ENCODE assay signal across 8 mouse cellular contexts in the genomic region with DNA sequence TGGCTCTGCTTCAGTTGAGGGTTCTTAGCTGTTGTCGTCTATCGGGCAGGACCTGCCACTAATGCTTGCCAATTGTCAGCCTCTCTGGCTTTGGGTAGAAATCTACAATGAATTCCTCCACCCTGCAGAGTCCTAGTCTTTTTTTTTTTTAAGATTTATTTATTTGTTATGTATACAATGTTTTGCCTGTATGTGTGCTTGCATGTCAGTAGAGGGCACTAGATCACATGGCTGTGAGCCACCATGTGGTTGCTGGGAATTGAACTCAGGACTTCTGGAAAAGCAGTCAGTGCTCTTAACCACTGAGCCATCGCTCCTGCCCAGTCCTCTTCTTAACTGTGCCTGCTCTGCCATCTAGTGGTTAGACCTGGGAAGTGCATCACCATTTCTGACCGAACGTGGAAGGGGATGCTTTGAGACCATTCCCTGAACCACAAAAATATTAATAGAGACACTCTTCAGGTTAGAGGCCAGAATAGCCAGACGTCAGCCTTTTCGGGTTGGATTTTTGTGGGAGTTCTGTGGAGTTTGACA. TPM values are rescaled to one million over a fixed set of nuclear protein-coding genes. Genes with fewer than 3 reads are reported as not detected.
DNase-seq lines count a peak whose midpoint lies in the region; ATAC-seq and TF ChIP-seq lines count a peak whose summit lies in the region.

No protein-coding gene starts in this region.

- H3K4me3 ChIP-seq in kidney, embryonic 16.5 days (ENCODE audit: low read length) = no peak overlapping the region
- H3K4me3 ChIP-seq in heart, postnatal 0 days (ENCODE audit: low read depth, low read length) = no peak overlapping the region
- H3K4me3 ChIP-seq in midbrain, postnatal 0 days (ENCODE audit: low read depth, low read length) = no peak overlapping the region
- H3K4me3 ChIP-seq in stomach, postnatal 0 days (ENCODE audit: low read depth, low read length) = no peak overlapping the region

- no peak overlapping the region for H3K4me2 ChIP-seq in kidney, embryonic 16.5 days (replicated peaks; ENCODE audit: low read depth, low read length)
- H3K4me2 ChIP-seq in heart, postnatal 0 days (ENCODE audit: low read depth, low read length) = no peak overlapping the region
- no peak overlapping the region for H3K4me2 ChIP-seq in midbrain, postnatal 0 days (ENCODE audit: low read depth, low read length, poor library complexity, severe bottlenecking)
- no peak overlapping the region for H3K4me2 ChIP-seq in stomach, postnatal 0 days (replicated peaks; ENCODE audit: low read depth)

- no peaks in the 10 kb centered on the region for H3K36me3 ChIP-seq in kidney, embryonic 16.5 days (ENCODE audit: insufficient read depth, low read length)
- no peaks in the 10 kb centered on the region for H3K36me3 ChIP-seq in heart, postnatal 0 days (replicated peaks; ENCODE audit: control insufficient read depth, insufficient read depth, low read length)
- H3K36me3 ChIP-seq in midbrain, postnatal 0 days (ENCODE audit: insufficient read depth, low read length) = no peaks in the 10 kb centered on the region
- H3K36me3 ChIP-seq in stomach, postnatal 0 days (ENCODE audit: control insufficient read depth, insufficient read depth, low read length) = no peaks in the 10 kb centered on the region

- DNase-seq in kidney, adult 18-20 months = peak; percentile 79
- peak; percentile 78 to 93 for DNase-seq in adrenal gland, adult (ENCODE audit: inconsistent age in 2 of 2, low spot score in 1 of 2)
- DNase-seq in embryo, embryonic 11.5 days (ENCODE audit: low read depth, low spot score) = peak; percentile 68
- peak; percentile 58 for DNase-seq in heart, postnatal 0 days (ENCODE audit: low spot score)
- peak; percentile 55 to 79 for DNase-seq in layer of hippocampus, postnatal 25 days (ENCODE audit: extremely low spot score in 1 of 2, low spot score in 1 of 2)
- DNase-seq in midbrain, postnatal 0 days (ENCODE audit: low spot score) = peak; percentile 81
- peak; percentile 70 for DNase-seq in stomach, postnatal 0 days (ENCODE audit: low spot score)

- H3K27ac ChIP-seq in kidney, embryonic 16.5 days (ENCODE audit: low read length) = no peak overlapping the region
- no peak overlapping the region for H3K27ac ChIP-seq in heart, postnatal 0 days (ENCODE audit: low read depth)
- H3K27ac ChIP-seq in midbrain, postnatal 0 days (ENCODE audit: low read depth, low read length) = no peak overlapping the region
- H3K27ac ChIP-seq in stomach, postnatal 0 days (replicated peaks) = no peak overlapping the region

- peaks cover 9% of the 10 kb centered on the region; the same call in 1 of the 2 replicates for H3K4me1 ChIP-seq in kidney, embryonic 16.5 days (ENCODE audit: insufficient read depth, low read length)
- no peaks in the 10 kb centered on the region for H3K4me1 ChIP-seq in heart, postnatal 0 days (ENCODE audit: control insufficient read depth, insufficient read depth)
- H3K4me1 ChIP-seq in midbrain, postnatal 0 days (ENCODE audit: insufficient read depth, low read length) = 0 out of 2 replicates have a peak, but pooled peaks cover 2% of the 10 kb centered on the region
- no peaks in the 10 kb centered on the region for H3K4me1 ChIP-seq in stomach, postnatal 0 days (replicated peaks; ENCODE audit: control insufficient read depth, insufficient read depth)

- no peaks in the 10 kb centered on the region for H3K9me3 ChIP-seq in kidney, embryonic 16.5 days (ENCODE audit: low read length)
- H3K9me3 ChIP-seq in heart, postnatal 0 days (replicated peaks; ENCODE audit: control insufficient read depth, low read length) = no peaks in the 10 kb centered on the region
- no peaks in the 10 kb centered on the region for H3K9me3 ChIP-seq in midbrain, postnatal 0 days (ENCODE audit: low read length)
- H3K9me3 ChIP-seq in stomach, postnatal 0 days (ENCODE audit: control insufficient read depth, low read length) = no peaks in the 10 kb centered on the region

- no peaks in the 10 kb centered on the region for H3K27me3 ChIP-seq in kidney, embryonic 16.5 days (ENCODE audit: insufficient read depth, low read length)
- no peaks in the 10 kb centered on the region for H3K27me3 ChIP-seq in heart, postnatal 0 days (ENCODE audit: control insufficient read depth, insufficient read depth, low read length)
- no peaks in the 10 kb centered on the region for H3K27me3 ChIP-seq in midbrain, postnatal 0 days (ENCODE audit: insufficient read depth, low read length)
- no peaks in the 10 kb centered on the region for H3K27me3 ChIP-seq in stomach, postnatal 0 days (ENCODE audit: control insufficient read depth, insufficient read depth, low read length)

- ATAC-seq in kidney, embryonic 16.5 days (ENCODE audit: low FRiP score, low TSS enrichment) = no peak
- peak; percentile 52 for ATAC-seq in heart, postnatal 0 days (ENCODE audit: insufficient read depth, low read depth)
- no peak for ATAC-seq in midbrain, postnatal 0 days (ENCODE audit: low FRiP score)
- 0 out of 2 replicates have a peak, but pooled peaks have one; percentile 26 for ATAC-seq in stomach, postnatal 0 days (ENCODE audit: low FRiP score, low TSS enrichment)

- peak; percentile 93 for TF ChIP-seq CTCF in heart, postnatal 0 days (IDR thresholded peaks at IDR 0.05; ENCODE audit: low read depth)
- peak; percentile 93 for TF ChIP-seq CTCF in midbrain, postnatal 0 days (IDR thresholded peaks at IDR 0.05)
- peak; percentile 95 for TF ChIP-seq CTCF in stomach, postnatal 0 days (IDR thresholded peaks at IDR 0.05; ENCODE audit: low read depth)

- no peak for TF ChIP-seq EP300 in heart, postnatal 0 days (IDR thresholded peaks at IDR 0.05; ENCODE audit: low read depth)
- TF ChIP-seq EP300 in stomach, postnatal 0 days (optimal IDR thresholded peaks at IDR 0.05) = no peak

- WGBS in kidney, embryonic 16.5 days = 24% methylated on average over 7 of the region's 7 CpGs
- 14% methylated on average over 7 of the region's 7 CpGs for WGBS in heart, postnatal 0 days
- WGBS in midbrain, postnatal 0 days = 23% methylated on average over 7 of the region's 7 CpGs
- WGBS in stomach, postnatal 0 days = 12% methylated on average over 7 of the region's 7 CpGs

- no peak overlapping the region for H3K9ac ChIP-seq in kidney, embryonic 16.5 days (replicated peaks; ENCODE audit: low read length)
- no peak overlapping the region for H3K9ac ChIP-seq in heart, postnatal 0 days (replicated peaks; ENCODE audit: low read depth, low read length)
- no peak overlapping the region for H3K9ac ChIP-seq in midbrain, postnatal 0 days (replicated peaks; ENCODE audit: low read length, poor library complexity, severe bottlenecking)
- no peak overlapping the region for H3K9ac ChIP-seq in stomach, postnatal 0 days (ENCODE audit: low read length)

RNA-seq across cellular contexts. Expression of gene Ptges, which starts 4.3 kb away (rescaled TPM):
- polyA plus RNA-seq in kidney, embryonic 16.5 days (2015; fragmentation: Nextera tagmentation; extraction: Ambion mirVana) = 19.1 and 25.2 TPM in 2 replicates
- total RNA-seq in heart, postnatal 0 days (2014; rRNA removed; ENCODE audit: low replicate concordance) = 1.1 and 1.5 TPM in 2 replicates
- polyA plus RNA-seq in heart, postnatal 0 days (2015; fragmentation: Nextera tagmentation; extraction: Ambion mirVana) = 1.2 and 1.4 TPM in 2 replicates
- total RNA-seq in layer of hippocampus, postnatal 25 days (2021) = 1 to 10 TPM; 2.7 to 4.2 TPM
- 6.7 and 19.8 TPM in 2 replicates for total RNA-seq in midbrain, postnatal 0 days (2014; rRNA removed)
- polyA plus RNA-seq in midbrain, postnatal 0 days (2015; fragmentation: Nextera tagmentation; extraction: Ambion mirVana) = 8.0 and 8.5 TPM in 2 replicates
- polyA plus RNA-seq in stomach, postnatal 0 days (2015; fragmentation: Nextera tagmentation; extraction: Ambion mirVana) = 28.3 and 29.2 TPM in 2 replicates

RNA-seq across cellular contexts. Expression of gene Tor1b, which starts 18.8 kb away (rescaled TPM):
- 38.9 and 40.4 TPM in 2 replicates for polyA plus RNA-seq in kidney, embryonic 16.5 days (2015; fragmentation: Nextera tagmentation; extraction: Ambion mirVana)
- total RNA-seq in heart, postnatal 0 days (2014; rRNA removed; ENCODE audit: low replicate concordance) = 39.8 and 45.4 TPM in 2 replicates
- polyA plus RNA-seq in heart, postnatal 0 days (2015; fragmentation: Nextera tagmentation; extraction: Ambion mirVana) = 19.0 and 20.4 TPM in 2 replicates
- total RNA-seq in layer of hippocampus, postnatal 25 days (2021) = 10 to 100 TPM; 37.4 to 39.6 TPM
- 27.1 and 28.3 TPM in 2 replicates for total RNA-seq in midbrain, postnatal 0 days (2014; rRNA removed)
- polyA plus RNA-seq in midbrain, postnatal 0 days (2015; fragmentation: Nextera tagmentation; extraction: Ambion mirVana) = 16.4 and 17.0 TPM in 2 replicates
- 20.1 and 21.8 TPM in 2 replicates for polyA plus RNA-seq in stomach, postnatal 0 days (2015; fragmentation: Nextera tagmentation; extraction: Ambion mirVana)

RNA-seq across cellular contexts. Expression of gene Tor1a, which starts 33.7 kb away (rescaled TPM):
- polyA plus RNA-seq in kidney, embryonic 16.5 days (2015; fragmentation: Nextera tagmentation; extraction: Ambion mirVana) = 80.3 and 83.9 TPM in 2 replicates
- 27.1 and 43.9 TPM in 2 replicates for total RNA-seq in heart, postnatal 0 days (2014; rRNA removed; ENCODE audit: low replicate concordance)
- 32.7 and 35.0 TPM in 2 replicates for polyA plus RNA-seq in heart, postnatal 0 days (2015; fragmentation: Nextera tagmentation; extraction: Ambion mirVana)
- total RNA-seq in layer of hippocampus, postnatal 25 days (2021) = 10 to 100 TPM; 47.5 to 48.8 TPM
- 68.9 and 88.7 TPM in 2 replicates for total RNA-seq in midbrain, postnatal 0 days (2014; rRNA removed)
- polyA plus RNA-seq in midbrain, postnatal 0 days (2015; fragmentation: Nextera tagmentation; extraction: Ambion mirVana) = 90.3 and 95.4 TPM in 2 replicates
- polyA plus RNA-seq in stomach, postnatal 0 days (2015; fragmentation: Nextera tagmentation; extraction: Ambion mirVana) = 49.1 and 51.2 TPM in 2 replicates

RNA-seq across cellular contexts. Expression of gene BC005624, which starts 48.0 kb away (rescaled TPM):
- 63.0 and 64.0 TPM in 2 replicates for polyA plus RNA-seq in kidney, embryonic 16.5 days (2015; fragmentation: Nextera tagmentation; extraction: Ambion mirVana)
- total RNA-seq in heart, postnatal 0 days (2014; rRNA removed; ENCODE audit: low replicate concordance) = 7.6 and 13.8 TPM in 2 replicates
- polyA plus RNA-seq in heart, postnatal 0 days (2015; fragmentation: Nextera tagmentation; extraction: Ambion mirVana) = 21.1 and 23.7 TPM in 2 replicates
- 10 to 100 TPM; 60.0 to 61.7 TPM for total RNA-seq in layer of hippocampus, postnatal 25 days (2021)
- total RNA-seq in midbrain, postnatal 0 days (2014; rRNA removed) = 34.8 and 41.7 TPM in 2 replicates
- 86.7 and 93.1 TPM in 2 replicates for polyA plus RNA-seq in midbrain, postnatal 0 days (2015; fragmentation: Nextera tagmentation; extraction: Ambion mirVana)
- polyA plus RNA-seq in stomach, postnatal 0 days (2015; fragmentation: Nextera tagmentation; extraction: Ambion mirVana) = 29.5 TPM in 2 replicates

RNA-seq across cellular contexts. Expression of gene Usp20, which starts 48.1 kb away (rescaled TPM):
- polyA plus RNA-seq in kidney, embryonic 16.5 days (2015; fragmentation: Nextera tagmentation; extraction: Ambion mirVana) = 22.6 and 26.3 TPM in 2 replicates
- 78.4 and 81.7 TPM in 2 replicates for total RNA-seq in heart, postnatal 0 days (2014; rRNA removed; ENCODE audit: low replicate concordance)
- 27.6 and 31.2 TPM in 2 replicates for polyA plus RNA-seq in heart, postnatal 0 days (2015; fragmentation: Nextera tagmentation; extraction: Ambion mirVana)
- 10 to 100 TPM; 82.8 to 89.9 TPM for total RNA-seq in layer of hippocampus, postnatal 25 days (2021)
- 36.6 and 41.2 TPM in 2 replicates for total RNA-seq in midbrain, postnatal 0 days (2014; rRNA removed)
- 32.5 and 32.8 TPM in 2 replicates for polyA plus RNA-seq in midbrain, postnatal 0 days (2015; fragmentation: Nextera tagmentation; extraction: Ambion mirVana)
- polyA plus RNA-seq in stomach, postnatal 0 days (2015; fragmentation: Nextera tagmentation; extraction: Ambion mirVana) = 8.9 and 9.0 TPM in 2 replicates

Comparison
In these comparisons a context has a peak if more than half of its experiments do, and no peak if none do; other contexts are left out.
1. ATAC-seq: peak in heart, postnatal 0 days (single experiment) and stomach, postnatal 0 days (single experiment); none in kidney, embryonic 16.5 days (single experiment) and midbrain, postnatal 0 days (single experiment).
2. Peak in every context shown above with its lines, with median percentiles within 50 percentile points of each other: DNase-seq and CTCF ChIP-seq.